Mouse (Mus musculus): Measurements from ENCODE around the gene Mre11a.

Gene Mre11a

GRCm38 (mm10) chr9:14784039-14785002 is at the start of gene Mre11a, which contains the start of gene Ankrd49:
Gene Mre11a, plus strand, starts transcription at chr9:14784654.
Gene Ankrd49, minus strand, starts transcription at chr9:14784856.
- DNase-seq (ENCODE audit: low read depth, low spot score): peak; percentile 97

GRCm38 (mm10) chr9:14739498-14740150 is 44.8 kb upstream of the Mre11a start:
- DNase-seq (ENCODE audit: low read depth, low spot score): no peak

GRCm38 (mm10) chr9:14740151-14740924 is 44.1 kb upstream of the Mre11a start, which contains the start of gene Piwil4:
Gene Piwil4, minus strand, starts transcription at chr9:14740733.
- no peak for DNase-seq (ENCODE audit: low read depth, low spot score)

- no peak for DNase-seq (ENCODE audit: low read depth, low spot score)
These were observed 33.5 kb upstream of the Mre11a start for GRCm38 (mm10) chr9:14750901-14751502.

- DNase-seq (ENCODE audit: low read depth, low spot score): no peak
These were observed 32.9 kb upstream of the Mre11a start for GRCm38 (mm10) chr9:14751503-14752000.

GRCm38 (mm10) chr9:14752001-14752522 is 32.4 kb upstream of the Mre11a start, which contains the start of gene Fut4:
Gene Fut4, minus strand, starts transcription at chr9:14752393.
- no peak for DNase-seq (ENCODE audit: low read depth, low spot score)

GRCm38 (mm10) chr9:14753947-14754346 is 30.5 kb upstream of the Mre11a start:
- no peak for DNase-seq (ENCODE audit: low read depth, low spot score)

- DNase-seq (ENCODE audit: low read depth, low spot score): no peak
These were observed 30.0 kb upstream of the Mre11a start for GRCm38 (mm10) chr9:14754469-14754868.

GRCm38 (mm10) chr9:14758590-14758989 is 25.9 kb upstream of the Mre11a start:
- no peak for DNase-seq (ENCODE audit: low read depth, low spot score)

GRCm38 (mm10) chr9:14759261-14759660 is 25.2 kb upstream of the Mre11a start:
- DNase-seq (ENCODE audit: low read depth, low spot score): no peak

GRCm38 (mm10) chr9:14764765-14765164 is 19.7 kb upstream of the Mre11a start:
- no peak for DNase-seq (ENCODE audit: low read depth, low spot score)

- DNase-seq (ENCODE audit: low read depth, low spot score): no peak
These were observed 14.6 kb upstream of the Mre11a start for GRCm38 (mm10) chr9:14769811-14770210.

GRCm38 (mm10) chr9:14770803-14771471 is 13.5 kb upstream of the Mre11a start, which contains the start of gene 1700012B09Rik:
Gene 1700012B09Rik, minus strand, starts transcription at chr9:14771030.
- no peak for DNase-seq (ENCODE audit: low read depth, low spot score)

GRCm38 (mm10) chr9:14772074-14772473 is 12.4 kb upstream of the Mre11a start:
- no peak for DNase-seq (ENCODE audit: low read depth, low spot score)

- no peak for DNase-seq (ENCODE audit: low read depth, low spot score)
These were observed 10.6 kb upstream of the Mre11a start for GRCm38 (mm10) chr9:14773813-14774212.

GRCm38 (mm10) chr9:14778341-14778740 is 6.1 kb upstream of the Mre11a start:
- DNase-seq (ENCODE audit: low read depth, low spot score): no peak

GRCm38 (mm10) chr9:14787356-14787755 is 2.9 kb downstream of the Mre11a start:
- DNase-seq (ENCODE audit: low read depth, low spot score): no peak

- no peak for DNase-seq (ENCODE audit: low read depth, low spot score)
These were observed 21.3 kb downstream of the Mre11a start for GRCm38 (mm10) chr9:14805714-14806113.

- no peak for DNase-seq (ENCODE audit: low read depth, low spot score)
These were observed 22.3 kb downstream of the Mre11a start for GRCm38 (mm10) chr9:14806786-14807185.

GRCm38 (mm10) chr9:14810111-14810510 is 25.7 kb downstream of the Mre11a start:
- DNase-seq (ENCODE audit: low read depth, low spot score): no peak
